Mouse (Mus musculus): Measurements from ENCODE around the gene Glt1d1. TPM values are rescaled to one million over a fixed set of nuclear protein-coding genes. Genes with fewer than 3 reads are reported as not detected.
A peak's percentile ranks its signal among the peaks of the same experiment; 100 is the strongest.
"Not testable (repeated sequence)": the region's sequence is repeated elsewhere in the genome, so short reads cannot be mapped to it uniquely, and the experiment has no call there.

The Glt1d1 gene
- polyA plus RNA-seq, 1 experiment from 2014 or later = not detected

GRCm38 (mm10) chr5:127699679-127700078 is 67.6 kb downstream of the Glt1d1 start:
- 82% methylated on average over 5 of the region's 5 CpGs for WGBS
- H3K9me3 ChIP-seq = no peaks in the 10 kb centered on the region
- H3K4me2 ChIP-seq = no peak overlapping the region
- H3K36me3 ChIP-seq = no peaks in the 10 kb centered on the region
- no peak for ATAC-seq (ENCODE audit: extremely low read depth, insufficient number of reproducible peaks, low FRiP score, low TSS enrichment)
- H3K27me3 ChIP-seq (replicated peaks) = no peaks in the 10 kb centered on the region
- no peak overlapping the region for H3K27ac ChIP-seq (replicated peaks)
- H3K4me1 ChIP-seq = no peaks in the 10 kb centered on the region
- H3K4me3 ChIP-seq = no peak overlapping the region
- H3K9ac ChIP-seq = no peak overlapping the region

- H3K27ac ChIP-seq (replicated peaks) = no peak overlapping the region
- no peaks in the 10 kb centered on the region for H3K27me3 ChIP-seq (replicated peaks)
- no peaks in the 10 kb centered on the region for H3K9me3 ChIP-seq
- no peak for ATAC-seq (ENCODE audit: extremely low read depth, insufficient number of reproducible peaks, low FRiP score, low TSS enrichment)
- no peaks in the 10 kb centered on the region for H3K4me1 ChIP-seq
- 64% methylated on average over 6 of the region's 6 CpGs for WGBS
- no peaks in the 10 kb centered on the region for H3K36me3 ChIP-seq
- H3K4me3 ChIP-seq = no peak overlapping the region
- no peak overlapping the region for H3K9ac ChIP-seq
- H3K4me2 ChIP-seq = no peak overlapping the region
Observed at GRCm38 (mm10) chr5:127700156-127700555, 68.1 kb downstream of the Glt1d1 start.

DNA sequence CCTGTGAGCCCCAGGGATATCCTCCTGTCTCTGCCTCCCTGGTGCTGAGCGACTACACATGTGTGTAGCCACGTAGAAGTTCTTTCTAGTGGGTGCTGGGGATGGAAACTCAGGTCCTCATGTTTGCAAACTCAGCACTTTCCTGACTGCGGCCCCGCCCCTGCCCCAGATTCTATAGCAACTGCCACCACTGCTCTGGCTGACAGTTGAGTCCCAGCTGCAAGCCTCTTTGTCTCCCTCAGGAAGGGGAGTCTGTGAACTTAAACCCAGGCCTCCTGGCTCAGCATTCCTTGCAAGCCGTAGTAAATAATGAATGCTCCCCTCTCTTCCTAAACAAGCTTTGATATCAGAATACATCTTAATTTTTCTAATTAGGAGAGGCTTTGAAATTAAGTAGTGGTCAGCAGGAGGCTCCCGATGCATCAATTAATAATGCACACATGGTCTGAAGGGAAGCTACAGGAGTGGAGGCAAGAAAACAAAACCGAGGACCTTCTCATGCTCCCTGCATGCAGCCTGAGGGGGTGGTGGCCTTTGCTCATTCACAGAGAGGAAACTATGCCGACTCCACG is 71.6 kb downstream of the Glt1d1 start:
- Histone ChIP-seq H3K9ac (no peak overlapping the region), H3K36me3 (no peaks in the 10 kb centered on the region), H3K4me1 (no peaks in the 10 kb centered on the region), H3K27ac (replicated peaks) (no peak overlapping the region), H3K9me3 (no peaks in the 10 kb centered on the region), H3K27me3 (replicated peaks) (no peaks in the 10 kb centered on the region), H3K4me2 (no peak overlapping the region), H3K4me3 (no peak overlapping the region)
- no peak for ATAC-seq (ENCODE audit: extremely low read depth, insufficient number of reproducible peaks, low FRiP score, low TSS enrichment)
- WGBS = 61% methylated on average over 9 of the region's 9 CpGs

DNA sequence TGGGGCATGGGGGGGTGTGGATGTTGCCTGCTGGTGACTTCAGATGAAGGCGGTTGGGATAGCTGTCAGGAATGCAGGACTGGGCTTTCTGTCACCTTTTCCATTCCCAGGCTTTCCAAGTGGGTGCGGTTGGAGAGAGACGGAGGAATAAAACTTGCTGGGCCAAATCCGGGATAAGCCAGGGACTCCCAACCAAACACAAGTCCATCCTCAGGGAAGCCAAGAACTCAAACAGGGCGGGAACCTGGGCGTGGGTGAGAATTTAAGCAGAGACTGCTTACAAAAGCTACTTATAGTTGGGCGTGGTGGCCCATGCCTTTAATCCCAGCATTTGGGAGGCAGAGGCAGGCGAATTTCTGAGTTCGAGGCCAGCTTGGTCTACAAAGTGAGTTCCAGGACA is 73.2 kb downstream of the Glt1d1 start:
- no peaks in the 10 kb centered on the region for H3K4me1 ChIP-seq
- H3K27me3 ChIP-seq (replicated peaks) = no peaks in the 10 kb centered on the region
- no peaks in the 10 kb centered on the region for H3K36me3 ChIP-seq
- WGBS = 75% methylated on average over 9 of the region's 9 CpGs
- H3K9ac ChIP-seq = no peak overlapping the region
- H3K4me3 ChIP-seq = no peak overlapping the region
- H3K27ac ChIP-seq (replicated peaks) = no peak overlapping the region
- H3K9me3 ChIP-seq = no peaks in the 10 kb centered on the region
- H3K4me2 ChIP-seq = no peak overlapping the region
- ATAC-seq (ENCODE audit: extremely low read depth, insufficient number of reproducible peaks, low FRiP score, low TSS enrichment) = no peak

DNA sequence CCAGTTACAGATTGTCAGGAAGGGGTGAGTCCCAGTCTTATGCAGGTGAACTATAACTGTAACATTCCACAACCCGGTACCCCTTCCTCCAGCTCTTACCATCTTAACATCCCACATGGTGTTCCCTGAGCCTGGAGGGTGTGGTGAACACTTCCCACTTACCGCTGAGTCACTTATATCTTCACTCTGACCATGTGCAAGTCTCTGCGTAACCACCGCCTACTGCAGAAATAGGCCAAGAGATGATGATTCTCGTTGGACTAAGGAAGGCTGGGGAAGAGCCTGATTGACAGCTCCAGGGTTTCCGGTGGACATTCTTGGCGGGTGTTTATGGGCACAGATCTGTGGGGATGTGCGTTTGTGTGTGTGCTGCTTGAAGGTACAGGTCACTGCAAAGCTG is 73.9 kb downstream of the Glt1d1 start:
- Histone ChIP-seq H3K9me3 (no peaks in the 10 kb centered on the region), H3K27ac (replicated peaks) (no peak overlapping the region), H3K27me3 (replicated peaks) (no peaks in the 10 kb centered on the region), H3K4me1 (no peaks in the 10 kb centered on the region), H3K4me3 (no peak overlapping the region), H3K36me3 (no peaks in the 10 kb centered on the region), H3K4me2 (no peak overlapping the region), H3K9ac (no peak overlapping the region)
- WGBS = 86% methylated on average over 8 of the region's 8 CpGs
- no peak for ATAC-seq (ENCODE audit: extremely low read depth, insufficient number of reproducible peaks, low FRiP score, low TSS enrichment)

- Histone ChIP-seq H3K4me3 (no peak overlapping the region), H3K4me1 (no peaks in the 10 kb centered on the region), H3K4me2 (no peak overlapping the region), H3K36me3 (no peaks in the 10 kb centered on the region), H3K27ac (replicated peaks) (no peak overlapping the region), H3K9ac (no peak overlapping the region), H3K27me3 (replicated peaks) (no peaks in the 10 kb centered on the region), H3K9me3 (peaks cover 5% of the 10 kb centered on the region; the same call in 1 of the 2 replicates)
- WGBS = 63% methylated on average over 9 of the region's 9 CpGs
- no peak for ATAC-seq (ENCODE audit: extremely low read depth, insufficient number of reproducible peaks, low FRiP score, low TSS enrichment)
Observed at GRCm38 (mm10) chr5:127708143-127708542, 76.1 kb downstream of the Glt1d1 start.

- Histone ChIP-seq H3K4me1 (no peaks in the 10 kb centered on the region), H3K4me2 (no peak overlapping the region), H3K9ac (no peak overlapping the region), H3K27ac (replicated peaks) (no peak overlapping the region), H3K27me3 (replicated peaks) (no peaks in the 10 kb centered on the region), H3K4me3 (no peak overlapping the region), H3K9me3 (peaks cover 6% of the 10 kb centered on the region; the same call in 1 of the 2 replicates), H3K36me3 (no peaks in the 10 kb centered on the region)
- 58% methylated on average over 7 of the region's 7 CpGs for WGBS
- ATAC-seq (ENCODE audit: extremely low read depth, insufficient number of reproducible peaks, low FRiP score, low TSS enrichment) = no peak
Observed at GRCm38 (mm10) chr5:127714783-127715704, 83.0 kb downstream of the Glt1d1 start.

- 0 out of 2 replicates have a peak overlapping the region, but pooled peaks have one; percentile 14 for H3K4me3 ChIP-seq
- ATAC-seq (ENCODE audit: extremely low read depth, insufficient number of reproducible peaks, low FRiP score, low TSS enrichment) = no peak
- WGBS = 29% methylated on average over 15 of the region's 15 CpGs
Observed at GRCm38 (mm10) chr5:127720591-127721379, 88.7 kb downstream of the Glt1d1 start.

DNA sequence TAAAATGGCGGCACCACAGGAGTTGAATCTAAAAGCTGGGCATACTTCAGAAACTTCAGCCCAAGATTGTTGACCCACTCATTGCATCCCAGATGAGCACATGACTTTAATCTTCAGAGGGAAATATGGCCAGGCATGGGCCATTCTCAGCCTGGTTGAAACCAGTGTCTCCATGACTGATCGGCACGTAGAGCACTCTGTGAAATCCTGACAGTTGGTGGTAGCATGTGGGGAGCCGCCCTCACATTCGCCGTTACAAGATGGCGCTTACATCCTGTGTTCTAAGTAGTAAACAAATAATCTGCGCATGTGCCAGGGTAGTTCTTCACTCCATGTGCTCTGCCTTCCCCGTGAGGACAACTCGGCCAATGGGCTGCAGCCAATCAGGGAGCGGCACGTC is 90.1 kb downstream of the Glt1d1 start:
- not testable (repeated sequence) for H3K9ac ChIP-seq; H3K4me2 ChIP-seq; H3K27me3 ChIP-seq (replicated peaks); H3K36me3 ChIP-seq; H3K27ac ChIP-seq (replicated peaks); H3K4me3 ChIP-seq; H3K4me1 ChIP-seq; H3K9me3 ChIP-seq; ATAC-seq (ENCODE audit: extremely low read depth, insufficient number of reproducible peaks, low FRiP score, low TSS enrichment)
- WGBS = 83% methylated on average over 12 of the region's 12 CpGs

More at GRCm38 (mm10) chr5:127720591-127721379, 88.7 kb downstream of the Glt1d1 start:
- Histone ChIP-seq H3K9ac (no peak overlapping the region), H3K27ac (replicated peaks) (no peak overlapping the region), H3K27me3 (replicated peaks) (no peaks in the 10 kb centered on the region), H3K4me2 (peak overlapping the region; percentile 48), H3K4me1 (no peaks in the 10 kb centered on the region), H3K9me3 (0 out of 2 replicates have a peak, but pooled peaks cover 6% of the 10 kb centered on the region), H3K36me3 (no peaks in the 10 kb centered on the region)

- Histone ChIP-seq H3K36me3 (no peaks in the 10 kb centered on the region), H3K4me1 (no peaks in the 10 kb centered on the region), H3K4me2 (no peak overlapping the region), H3K9ac (no peak overlapping the region), H3K9me3 (peaks cover 9% of the 10 kb centered on the region; the same call in 1 of the 2 replicates), H3K27ac (replicated peaks) (no peak overlapping the region), H3K4me3 (no peak overlapping the region), H3K27me3 (replicated peaks) (no peaks in the 10 kb centered on the region)
- no peak for ATAC-seq (ENCODE audit: extremely low read depth, insufficient number of reproducible peaks, low FRiP score, low TSS enrichment)
- 91% methylated on average over 2 of the region's 2 CpGs for WGBS
Observed at GRCm38 (mm10) chr5:127730351-127730750, 98.3 kb downstream of the Glt1d1 start.

GRCm38 (mm10) chr5:127741331-127741730 is 109.3 kb downstream of the Glt1d1 start:
- WGBS = 81% methylated on average over 16 of the region's 16 CpGs
- Histone ChIP-seq H3K4me3 (no peak overlapping the region), H3K4me2 (no peak overlapping the region), H3K27ac (replicated peaks) (no peak overlapping the region), H3K36me3 (no peaks in the 10 kb centered on the region), H3K4me1 (no peaks in the 10 kb centered on the region), H3K9me3 (peaks cover 7% of the 10 kb centered on the region; the same call in 1 of the 2 replicates), H3K27me3 (replicated peaks) (no peaks in the 10 kb centered on the region), H3K9ac (no peak overlapping the region)
- ATAC-seq (ENCODE audit: extremely low read depth, insufficient number of reproducible peaks, low FRiP score, low TSS enrichment) = no peak
